Mouse (Mus musculus): Measurements from ENCODE around the gene Fto. TPM values are rescaled to one million over a fixed set of nuclear protein-coding genes. Genes with fewer than 3 reads are reported as not detected.

Gene Fto
- total RNA-seq, 1 experiment from 2014 or later, result 62.9 TPM

DNA sequence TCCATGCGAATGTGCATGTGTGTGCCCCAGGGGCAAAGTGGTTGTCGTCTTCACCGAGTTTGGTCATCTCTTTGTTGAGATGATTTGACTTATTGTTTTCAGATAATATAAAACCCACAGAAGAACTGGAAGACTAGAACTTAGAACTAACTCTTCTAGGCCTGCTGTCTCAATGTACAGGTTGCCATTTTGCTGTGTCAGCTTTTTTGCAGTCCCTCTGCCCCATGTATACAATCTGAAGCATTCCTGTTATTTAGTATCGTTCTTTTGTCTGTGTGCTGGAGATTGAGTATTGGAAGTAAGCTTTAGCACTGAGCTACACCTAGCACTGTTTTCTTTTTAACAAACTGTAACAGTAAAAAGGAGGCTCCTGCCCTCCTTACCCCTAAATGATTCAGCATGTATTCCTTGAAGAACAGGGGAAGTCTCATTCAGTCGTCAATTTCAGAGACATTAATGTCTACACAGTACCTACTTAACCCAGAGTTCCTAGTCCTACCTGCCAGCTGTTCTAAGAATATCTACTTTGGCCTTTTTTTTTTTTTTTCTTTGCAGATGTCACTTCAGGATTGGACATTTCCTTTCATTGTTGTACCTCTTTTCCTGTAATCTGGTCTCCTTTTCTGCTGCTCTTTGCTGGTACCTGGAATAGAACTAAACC lies 4.4 kb downstream of the Fto start:
- ATAC-seq (replicated peaks in 1 of 2; ENCODE audit: insufficient read depth in 1 of 2, low FRiP score in 2 of 2, low TSS enrichment in 1 of 2, low read depth in 1 of 2, poor library complexity in 2 of 2, severe bottlenecking in 2 of 2), result no peak

DNA sequence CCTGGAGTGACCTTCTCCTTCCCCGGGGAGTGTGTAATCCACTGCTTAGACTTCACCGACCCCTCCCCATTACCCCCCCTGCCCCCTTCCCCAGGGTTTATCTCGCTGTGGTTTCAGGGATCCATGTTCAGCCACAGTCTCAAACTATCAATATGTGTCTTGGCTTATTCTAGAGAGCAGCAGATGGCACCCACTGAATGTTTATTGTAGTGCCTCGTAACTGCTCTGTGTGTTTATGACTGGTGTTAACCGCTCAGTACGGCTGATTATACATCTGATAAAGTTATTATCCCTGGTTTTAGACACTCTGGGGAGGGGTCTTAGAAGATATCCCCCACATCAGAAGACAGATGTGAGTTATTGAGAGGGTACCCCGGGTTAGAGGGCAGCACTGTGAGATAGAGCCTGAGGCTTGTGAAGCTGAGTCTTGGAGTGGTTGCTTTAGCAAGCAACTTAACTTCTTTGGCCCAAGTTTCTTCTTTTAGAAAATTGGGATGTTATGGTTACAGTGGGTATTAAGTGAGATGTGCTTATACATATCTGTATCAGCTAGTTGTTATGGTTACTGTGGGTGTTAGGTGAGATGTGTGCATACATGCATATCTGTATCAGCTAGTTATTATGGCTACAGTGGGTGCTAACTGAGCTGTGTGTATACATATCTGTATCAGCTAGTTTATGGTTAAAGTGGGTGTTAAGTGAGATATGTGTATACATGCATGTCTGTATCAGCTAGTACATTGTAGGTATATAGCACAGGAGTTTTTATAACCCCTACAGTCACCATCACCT lies 5.8 kb downstream of the Fto start:
- no peak for ATAC-seq (replicated peaks in 1 of 2; ENCODE audit: insufficient read depth in 1 of 2, low FRiP score in 2 of 2, low TSS enrichment in 1 of 2, low read depth in 1 of 2, poor library complexity in 2 of 2, severe bottlenecking in 2 of 2)

DNA sequence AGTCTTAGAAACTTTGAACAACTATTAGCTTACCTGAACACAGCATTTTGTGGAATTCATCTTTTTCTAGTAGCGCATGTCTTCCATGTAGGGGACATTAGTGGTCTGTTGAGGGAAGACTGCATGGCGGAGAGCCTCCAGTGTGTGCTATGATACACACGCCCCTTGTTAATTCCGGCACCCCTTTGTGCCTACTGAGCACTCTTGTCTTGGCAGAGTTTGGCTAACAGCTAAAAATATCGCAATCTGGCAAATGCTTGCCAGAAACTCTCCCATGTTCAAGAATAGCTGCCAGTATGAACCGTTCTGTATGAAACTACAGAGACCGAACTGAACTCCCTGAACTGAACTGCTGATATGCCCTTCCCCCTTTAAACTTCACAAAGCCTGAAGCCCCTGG lies 10.2 kb downstream of the Fto start:
- ATAC-seq (replicated peaks in 1 of 2; ENCODE audit: insufficient read depth in 1 of 2, low FRiP score in 2 of 2, low TSS enrichment in 1 of 2, low read depth in 1 of 2, poor library complexity in 2 of 2, severe bottlenecking in 2 of 2), result no peak

DNA sequence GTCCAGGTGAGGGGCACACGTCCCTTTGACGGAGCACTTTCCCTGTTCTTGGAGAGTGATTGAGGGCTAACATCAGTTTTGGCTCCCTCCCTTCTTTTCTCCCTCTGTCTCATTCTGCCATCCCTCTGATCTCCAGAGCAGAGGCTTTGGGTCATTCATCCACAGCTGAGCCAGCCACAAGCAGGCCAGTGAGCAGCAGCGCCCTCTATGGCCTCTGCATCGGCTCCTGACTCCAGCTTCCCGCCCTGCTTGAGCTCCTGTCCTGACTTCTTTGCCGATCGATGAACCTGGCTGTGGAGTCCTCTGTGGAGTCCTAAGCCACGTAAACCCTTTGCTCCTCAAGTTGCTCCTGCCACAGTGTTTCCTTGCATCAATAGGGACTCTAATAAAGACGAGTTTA lies 10.9 kb downstream of the Fto start:
- no peak for ATAC-seq (replicated peaks in 1 of 2; ENCODE audit: insufficient read depth in 1 of 2, low FRiP score in 2 of 2, low TSS enrichment in 1 of 2, low read depth in 1 of 2, poor library complexity in 2 of 2, severe bottlenecking in 2 of 2)

DNA sequence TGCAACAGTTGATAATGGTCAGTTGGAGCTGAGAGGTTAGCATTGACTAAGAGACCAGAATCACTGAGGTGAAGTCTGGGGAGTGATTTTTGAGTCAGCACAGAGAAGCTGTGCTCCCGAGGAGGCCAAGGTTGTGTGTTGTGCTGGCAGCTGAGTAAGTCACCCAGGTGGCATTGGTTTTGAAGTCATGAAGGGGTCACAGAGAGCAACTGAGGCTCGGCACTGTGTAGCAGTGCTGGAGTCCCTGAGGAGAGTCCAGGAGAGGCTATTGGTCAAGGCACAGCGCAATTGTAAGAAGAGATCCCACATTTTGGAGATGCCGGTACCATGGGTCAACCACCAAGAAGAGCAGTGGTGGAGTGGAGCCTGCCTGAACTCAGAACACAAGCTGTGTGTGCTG lies 11.6 kb downstream of the Fto start:
- no peak for ATAC-seq (replicated peaks in 1 of 2; ENCODE audit: insufficient read depth in 1 of 2, low FRiP score in 2 of 2, low TSS enrichment in 1 of 2, low read depth in 1 of 2, poor library complexity in 2 of 2, severe bottlenecking in 2 of 2)

DNA sequence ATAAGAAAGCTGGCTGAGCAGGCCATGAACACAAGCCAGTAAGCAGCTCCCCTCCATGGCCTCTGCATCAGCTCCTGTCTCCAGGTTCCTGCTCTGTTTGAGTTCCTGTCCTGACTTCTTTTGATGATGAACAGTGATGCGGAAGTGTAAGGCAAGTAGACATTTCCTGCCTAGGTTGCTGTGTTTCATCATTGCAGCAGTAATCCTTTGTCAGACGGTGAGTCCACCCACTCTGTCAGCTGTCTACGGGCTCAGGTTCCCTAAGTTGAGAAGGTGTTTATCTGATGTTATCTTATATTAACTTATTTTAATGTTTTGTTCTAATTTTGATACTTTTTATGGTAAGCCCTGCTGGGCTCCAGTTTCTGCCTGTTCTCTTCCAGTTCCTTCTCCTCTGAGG lies 12.7 kb downstream of the Fto start:
- no peak; a peak in 1 of 4 replicates for ATAC-seq (replicated peaks in 1 of 2; ENCODE audit: insufficient read depth in 1 of 2, low FRiP score in 2 of 2, low TSS enrichment in 1 of 2, low read depth in 1 of 2, poor library complexity in 2 of 2, severe bottlenecking in 2 of 2)

DNA sequence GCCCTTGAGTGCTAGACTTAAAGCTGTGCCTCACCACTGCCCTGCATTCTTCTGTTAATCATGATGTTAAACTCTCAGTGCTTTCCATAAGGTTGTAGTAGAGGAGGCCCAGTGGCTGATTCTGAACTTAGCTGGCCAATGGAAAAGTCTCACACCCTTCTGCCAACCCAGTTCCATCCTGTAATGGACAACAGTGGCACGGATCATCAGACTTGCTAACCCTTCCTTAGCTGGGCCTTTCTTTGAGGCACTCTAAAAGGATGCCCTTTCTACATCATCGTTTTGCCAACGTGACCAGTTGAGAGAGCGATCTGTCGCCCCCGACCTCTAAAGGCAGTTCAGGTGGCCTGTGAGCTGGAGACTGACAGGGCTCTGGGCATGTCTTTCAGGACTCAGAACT lies 13.6 kb downstream of the Fto start:
- no peak for ATAC-seq (replicated peaks in 1 of 2; ENCODE audit: insufficient read depth in 1 of 2, low FRiP score in 2 of 2, low TSS enrichment in 1 of 2, low read depth in 1 of 2, poor library complexity in 2 of 2, severe bottlenecking in 2 of 2)

DNA sequence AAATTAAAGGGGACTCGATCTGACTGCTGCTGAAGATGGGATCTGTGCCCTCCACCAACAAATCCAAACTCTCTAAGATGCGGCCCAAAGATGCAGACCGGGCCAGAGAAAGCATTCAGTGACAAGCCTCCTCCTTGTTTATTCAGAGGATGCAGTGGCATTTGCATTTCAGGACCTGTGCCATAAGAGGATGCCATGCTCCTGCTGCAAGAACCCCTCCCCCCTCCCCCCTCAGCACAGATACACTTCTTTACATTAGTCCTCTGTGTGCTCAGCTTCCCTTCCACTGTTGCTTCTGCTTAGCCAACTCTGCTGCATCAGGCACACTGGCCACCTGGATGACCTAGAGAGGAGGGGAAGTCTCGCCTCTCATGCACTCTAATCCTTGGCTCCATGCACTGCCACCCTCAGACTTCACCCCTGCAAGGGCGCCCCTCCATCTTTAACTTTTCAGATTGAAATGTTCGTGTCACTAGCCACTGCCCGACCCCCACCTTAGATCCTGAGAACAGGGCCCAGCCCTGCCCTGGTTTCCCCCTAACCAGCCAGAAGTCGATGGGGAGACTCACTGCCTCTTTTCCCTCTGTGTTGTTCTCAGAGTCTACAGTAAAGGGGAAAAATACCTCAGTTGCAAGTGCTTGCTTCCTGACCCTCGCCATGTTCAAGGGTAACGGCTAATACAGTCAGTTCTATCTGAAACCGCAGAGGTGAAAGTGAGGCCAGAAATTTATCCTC lies 14.3 kb downstream of the Fto start:
- no peak for ATAC-seq (replicated peaks in 1 of 2; ENCODE audit: insufficient read depth in 1 of 2, low FRiP score in 2 of 2, low TSS enrichment in 1 of 2, low read depth in 1 of 2, poor library complexity in 2 of 2, severe bottlenecking in 2 of 2)

DNA sequence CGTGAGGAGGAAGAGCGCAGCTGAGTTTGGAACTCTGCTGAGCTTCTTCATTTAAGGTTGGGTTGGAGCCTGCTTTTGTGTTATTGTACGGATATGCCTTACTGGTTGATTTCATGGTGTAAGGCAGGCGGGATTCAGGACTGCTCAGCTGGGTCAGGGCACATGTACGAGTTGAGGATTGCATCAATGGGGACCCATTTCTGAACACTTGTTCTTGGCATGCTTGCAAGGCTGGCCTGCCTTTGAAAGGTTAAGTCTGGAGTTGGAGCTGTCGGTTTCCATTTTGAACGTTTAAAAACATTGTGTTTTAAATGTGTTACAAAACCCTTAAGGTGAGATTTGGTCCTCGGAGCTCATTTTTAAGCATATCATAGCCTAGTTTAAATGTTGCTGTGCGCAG lies 15.7 kb downstream of the Fto start:
- no peak for ATAC-seq (replicated peaks in 1 of 2; ENCODE audit: insufficient read depth in 1 of 2, low FRiP score in 2 of 2, low TSS enrichment in 1 of 2, low read depth in 1 of 2, poor library complexity in 2 of 2, severe bottlenecking in 2 of 2)

DNA sequence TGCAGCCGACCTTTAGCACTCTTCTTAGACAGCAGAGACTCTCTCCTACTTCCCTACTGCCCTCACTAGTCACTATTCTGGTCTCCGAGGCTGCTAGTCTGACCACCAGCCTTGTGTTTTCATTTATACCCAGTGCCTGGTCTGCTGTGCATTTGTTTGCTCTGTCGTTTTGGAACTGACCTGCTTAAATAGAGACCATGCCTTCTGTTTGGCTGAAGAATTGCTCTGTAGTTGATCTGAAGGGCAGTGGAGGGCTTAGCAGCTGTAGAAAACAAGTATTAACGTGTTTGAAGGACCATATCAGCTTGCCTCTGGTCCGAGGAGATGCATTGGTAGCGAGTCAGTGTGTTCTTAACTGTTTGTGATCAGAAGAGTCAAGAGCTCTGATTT lies 16.1 kb downstream of the Fto start:
- ATAC-seq (replicated peaks in 1 of 2; ENCODE audit: insufficient read depth in 1 of 2, low FRiP score in 2 of 2, low TSS enrichment in 1 of 2, low read depth in 1 of 2, poor library complexity in 2 of 2, severe bottlenecking in 2 of 2), result no peak

DNA sequence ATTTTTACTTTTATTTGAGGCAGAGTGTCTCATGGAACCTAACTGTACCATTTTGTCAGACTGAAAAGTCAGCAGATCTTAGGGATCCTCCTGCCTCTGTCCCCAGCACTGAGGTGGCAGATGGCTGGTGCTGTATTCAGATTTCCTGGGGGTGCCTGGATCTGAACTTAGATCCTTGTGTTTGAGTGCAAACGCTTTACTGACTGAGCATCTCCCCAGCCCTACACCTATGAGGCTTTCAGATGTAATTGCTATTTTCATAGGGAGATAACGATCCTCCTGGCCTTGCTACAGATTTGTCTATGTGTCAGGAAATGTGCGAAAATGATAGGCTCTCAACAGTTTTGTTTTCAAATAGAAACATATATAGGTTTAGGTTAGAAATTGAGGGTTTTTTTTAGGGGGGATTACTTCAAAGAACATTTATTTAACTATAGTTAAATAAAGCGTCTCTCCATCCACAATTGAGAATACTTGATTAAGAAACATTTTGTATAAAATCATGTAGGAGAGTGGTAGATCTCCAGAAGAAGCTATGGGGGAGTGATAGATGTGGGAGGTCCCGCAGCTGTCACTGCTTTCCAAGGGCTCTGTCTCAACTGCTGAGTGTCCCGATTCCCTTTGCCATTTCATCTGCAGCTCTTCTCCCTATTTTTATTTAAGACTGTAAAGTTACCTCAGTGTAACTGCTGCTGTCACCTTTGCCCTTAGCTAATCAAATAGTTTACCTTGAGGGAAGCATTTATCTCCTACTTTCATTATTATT lies 25.2 kb downstream of the Fto start:
- ATAC-seq (replicated peaks in 1 of 2; ENCODE audit: insufficient read depth in 1 of 2, low FRiP score in 2 of 2, low TSS enrichment in 1 of 2, low read depth in 1 of 2, poor library complexity in 2 of 2, severe bottlenecking in 2 of 2), result no peak

DNA sequence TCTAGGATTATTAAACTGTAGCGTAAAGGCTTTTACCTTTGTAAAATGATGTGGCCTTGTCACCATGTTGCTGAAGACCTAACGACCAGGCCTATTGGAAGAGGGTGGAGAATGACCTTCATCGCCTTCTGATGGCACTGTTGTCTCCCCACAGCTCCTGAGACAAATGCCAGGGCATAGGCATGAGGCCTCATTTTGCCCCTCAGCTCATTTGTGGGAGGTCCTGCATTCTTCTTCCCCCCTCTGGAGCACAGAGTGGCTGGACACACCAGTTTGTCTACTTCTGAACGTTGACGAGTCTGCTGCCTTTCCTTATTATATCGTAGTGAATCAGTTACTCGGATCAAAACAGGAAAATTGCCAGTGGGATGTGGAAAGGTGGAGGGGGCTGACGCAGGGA lies 26.3 kb downstream of the Fto start:
- ATAC-seq (replicated peaks in 1 of 2; ENCODE audit: insufficient read depth in 1 of 2, low FRiP score in 2 of 2, low TSS enrichment in 1 of 2, low read depth in 1 of 2, poor library complexity in 2 of 2, severe bottlenecking in 2 of 2), result no peak

DNA sequence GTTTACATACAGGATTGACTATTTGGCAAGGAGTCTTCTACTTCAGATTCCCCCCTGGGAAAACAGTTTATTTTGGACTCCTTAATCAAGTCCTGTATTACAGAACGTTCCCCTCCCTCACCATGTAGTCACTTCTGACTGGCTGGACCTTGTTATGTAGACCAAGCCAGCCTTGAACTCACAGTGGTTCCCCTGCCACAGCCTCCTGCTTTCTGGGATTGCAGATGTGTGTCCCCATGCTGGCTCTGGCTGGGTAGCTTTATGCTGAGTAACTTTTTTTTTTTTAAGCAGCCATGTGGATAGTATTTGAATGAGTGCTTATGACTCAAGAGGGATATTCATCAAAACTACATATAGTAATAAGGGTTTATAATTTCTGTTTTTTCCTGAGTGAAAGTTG lies 27.4 kb downstream of the Fto start:
- no peak for ATAC-seq (replicated peaks in 1 of 2; ENCODE audit: insufficient read depth in 1 of 2, low FRiP score in 2 of 2, low TSS enrichment in 1 of 2, low read depth in 1 of 2, poor library complexity in 2 of 2, severe bottlenecking in 2 of 2)

DNA sequence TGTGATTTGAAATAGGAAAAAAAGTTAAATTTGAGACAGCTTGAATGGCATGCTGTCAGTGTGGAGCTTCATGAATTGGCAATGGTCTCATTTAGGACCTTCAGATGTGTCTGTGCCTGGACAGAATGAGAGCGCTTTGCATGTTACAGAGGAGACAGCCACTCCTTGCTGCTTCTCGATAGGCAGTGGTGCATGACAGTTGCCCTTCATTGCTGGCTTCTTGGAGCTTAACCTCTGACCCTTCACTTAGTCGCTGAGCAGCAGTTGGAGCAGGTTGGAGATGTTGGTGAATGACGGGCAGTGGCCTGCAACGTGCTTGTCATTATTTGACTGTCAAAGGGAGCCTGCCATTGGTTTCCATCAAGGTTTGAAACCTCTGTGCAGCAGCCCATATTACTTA lies 28.9 kb downstream of the Fto start:
- ATAC-seq (replicated peaks in 1 of 2; ENCODE audit: insufficient read depth in 1 of 2, low FRiP score in 2 of 2, low TSS enrichment in 1 of 2, low read depth in 1 of 2, poor library complexity in 2 of 2, severe bottlenecking in 2 of 2), result no peak

DNA sequence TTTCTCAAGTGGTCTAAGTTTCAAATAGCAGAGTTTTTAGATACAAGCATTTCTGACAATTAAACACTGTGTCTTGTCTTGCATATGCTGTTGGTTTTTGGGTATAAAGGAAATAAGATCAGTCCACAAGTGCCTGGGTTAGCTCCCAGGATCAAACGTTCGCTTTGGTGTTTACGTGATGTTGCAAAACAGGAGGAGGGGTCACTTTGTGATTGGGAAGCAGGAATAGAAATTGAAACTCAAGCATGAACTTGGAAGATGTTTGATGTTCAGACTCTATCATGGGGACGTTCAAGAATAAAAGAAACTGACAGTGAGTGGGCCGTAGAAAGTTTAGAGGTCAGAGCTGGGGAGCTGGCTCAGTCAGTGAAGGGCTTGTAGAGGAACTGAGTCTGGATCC lies 29.5 kb downstream of the Fto start:
- ATAC-seq (replicated peaks in 1 of 2; ENCODE audit: insufficient read depth in 1 of 2, low FRiP score in 2 of 2, low TSS enrichment in 1 of 2, low read depth in 1 of 2, poor library complexity in 2 of 2, severe bottlenecking in 2 of 2), result no peak

DNA sequence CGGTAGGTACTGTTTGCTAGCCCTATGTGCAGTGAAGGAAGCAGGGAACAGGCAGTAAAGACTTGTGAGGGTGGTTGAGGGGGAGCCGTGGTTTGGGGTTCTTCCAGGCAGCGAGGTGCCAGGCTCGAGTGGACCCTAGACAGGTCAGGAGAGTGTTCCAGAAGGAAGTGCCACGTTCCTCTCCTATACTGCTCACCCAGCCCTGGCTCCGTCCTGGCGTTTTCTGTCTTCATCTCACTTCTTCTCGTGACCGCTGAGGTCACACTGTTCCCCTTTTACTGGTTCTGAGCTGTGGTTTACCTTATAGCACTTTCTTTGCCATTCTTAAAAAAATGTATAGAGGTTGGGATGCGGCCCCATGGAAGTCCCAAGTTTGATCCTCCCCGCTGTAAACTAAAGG lies 31.3 kb downstream of the Fto start:
- ATAC-seq (replicated peaks in 1 of 2; ENCODE audit: insufficient read depth in 1 of 2, low FRiP score in 2 of 2, low TSS enrichment in 1 of 2, low read depth in 1 of 2, poor library complexity in 2 of 2, severe bottlenecking in 2 of 2), result peak; percentile 55 to 71

DNA sequence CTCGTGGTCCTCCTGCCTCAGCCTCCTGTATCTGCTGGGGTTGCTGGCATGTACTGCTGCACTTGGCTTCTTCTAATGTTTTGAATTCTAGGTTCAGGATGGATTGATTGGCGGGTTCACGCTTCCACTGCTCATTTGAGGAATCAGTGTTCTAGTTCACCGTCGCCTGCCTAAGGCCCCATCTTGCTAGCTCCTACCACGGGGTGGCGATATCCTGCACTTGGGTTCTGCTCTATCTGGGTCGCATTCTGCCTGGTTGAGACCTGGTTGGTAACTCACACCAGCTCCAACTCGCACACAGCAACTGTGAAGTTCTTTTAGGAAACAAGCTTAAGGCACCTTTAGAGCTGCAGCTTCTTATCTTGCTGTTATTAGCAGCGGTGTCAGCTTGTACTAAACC lies 33.8 kb downstream of the Fto start:
- no peak for ATAC-seq (replicated peaks in 1 of 2; ENCODE audit: insufficient read depth in 1 of 2, low FRiP score in 2 of 2, low TSS enrichment in 1 of 2, low read depth in 1 of 2, poor library complexity in 2 of 2, severe bottlenecking in 2 of 2)

DNA sequence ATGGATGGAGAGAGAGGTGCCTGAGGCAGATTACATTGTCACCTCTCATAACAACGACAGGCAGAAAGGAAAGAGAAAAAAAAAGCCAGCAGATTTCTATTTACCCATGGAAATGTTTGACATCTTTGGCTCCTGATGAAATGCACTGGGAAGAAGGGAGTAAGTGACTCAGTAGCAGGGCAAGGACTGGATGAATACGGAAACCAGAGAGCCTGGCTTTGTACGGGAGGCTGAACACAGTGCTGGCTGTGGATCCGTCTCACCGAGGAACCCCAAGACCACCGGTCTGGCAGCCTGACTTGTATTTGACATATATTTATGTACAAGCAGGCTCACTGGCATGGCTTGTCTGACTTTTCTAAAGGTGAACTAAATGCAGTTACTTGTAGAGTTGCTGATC lies 34.3 kb downstream of the Fto start:
- no peak for ATAC-seq (replicated peaks in 1 of 2; ENCODE audit: insufficient read depth in 1 of 2, low FRiP score in 2 of 2, low TSS enrichment in 1 of 2, low read depth in 1 of 2, poor library complexity in 2 of 2, severe bottlenecking in 2 of 2)

Data from hematopoietic stem cell, adult 5-6 weeks (primary cell).